Mouse (Mus musculus): Measurements from ENCODE around the gene Grip1.

- TF ChIP-seq CTCF (IDR thresholded peaks at IDR 0.05) (0 out of 2 replicates have a peak, but pooled peaks have one; percentile 15), POLR2A (IDR thresholded peaks at IDR 0.05; ENCODE audit: insufficient read depth, low read depth, low read length) (no peak)
Observed at GRCm38 (mm10) chr10:119779657-119780056, 326.0 kb downstream of the Grip1 start.
